ENCODE assay signal across 8 mouse cellular contexts in the genomic region with DNA sequence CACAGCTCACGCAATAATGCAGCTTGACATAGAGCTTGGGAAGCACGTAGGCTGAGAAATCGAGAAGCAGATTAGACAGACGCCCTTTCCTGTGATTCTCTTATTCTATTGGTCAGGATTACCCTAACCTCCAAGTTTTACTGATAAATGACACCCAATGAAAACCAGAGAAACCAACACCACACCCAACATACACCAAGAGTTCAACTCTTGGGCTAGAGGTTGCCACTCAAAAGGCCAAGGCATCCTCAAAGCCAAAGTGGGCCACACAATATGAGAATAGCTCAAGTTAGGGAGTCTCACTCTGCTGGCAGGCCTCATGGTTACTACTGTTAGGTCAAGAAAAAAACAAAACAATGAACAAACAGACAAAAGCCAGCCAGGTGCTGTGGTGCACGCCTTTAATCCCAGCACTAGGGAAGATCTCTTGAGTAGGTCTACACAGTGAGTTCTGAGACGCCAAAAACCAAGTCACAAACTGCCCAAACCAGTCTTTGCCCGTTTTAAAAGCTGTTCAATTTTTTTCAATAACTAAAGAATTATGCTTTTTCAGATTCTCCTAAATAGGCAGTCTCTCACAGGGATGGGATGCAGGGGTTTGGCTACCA. TPM values are rescaled to one million over a fixed set of nuclear protein-coding genes. Genes with fewer than 3 reads are reported as not detected.
A peak's percentile ranks its signal among the peaks of the same experiment; 100 is the strongest.
DNase-seq lines count a peak whose midpoint lies in the region; ATAC-seq and TF ChIP-seq lines count a peak whose summit lies in the region.

No protein-coding gene starts in this region.

- no peak for TF ChIP-seq CTCF in gastrocnemius, adult 2 months (IDR thresholded peaks at IDR 0.05)
- no peak for TF ChIP-seq CTCF in ES-Bruce4 (IDR thresholded peaks at IDR 0.05; ENCODE audit: low read depth, low read length)
- no peak for TF ChIP-seq CTCF in liver, embryonic 14.5 days (IDR thresholded peaks at IDR 0.05; ENCODE audit: low read depth)

- H3K4me1 ChIP-seq in ES-Bruce4 (ENCODE audit: control insufficient read depth, insufficient read depth, low read length): no peaks in the 10 kb centered on the region
- peaks cover 3% of the 10 kb centered on the region; the same call in 1 of the 2 replicates for H3K4me1 ChIP-seq in forebrain, embryonic 11.5 days (replicated peaks; ENCODE audit: control insufficient read depth, insufficient read depth, low read length)
- peaks cover 37 to 39% of the 10 kb centered on the region in 2 experiments for H3K4me1 ChIP-seq in liver, embryonic 14.5 days (replicated peaks; ENCODE audit: control insufficient read depth in 2 of 2, insufficient read depth in 2 of 2, low read length in 1 of 2)

- H3K27me3 ChIP-seq in ES-Bruce4 (ENCODE audit: control insufficient read depth, insufficient read depth, low read length, poor library complexity, severe bottlenecking): no peaks in the 10 kb centered on the region
- H3K27me3 ChIP-seq in forebrain, embryonic 11.5 days (ENCODE audit: control insufficient read depth, insufficient read depth, low read length): no peaks in the 10 kb centered on the region
- no peaks in the 10 kb centered on the region for H3K27me3 ChIP-seq in liver, embryonic 14.5 days (ENCODE audit: control insufficient read depth, insufficient read depth, low read length)

- no peak for DNase-seq in gastrocnemius, adult 2 months
- DNase-seq in gastrocnemius, postnatal 14 days: no peak
- DNase-seq in forebrain, embryonic 11.5 days (ENCODE audit: low spot score): no peak
- DNase-seq in liver, embryonic 14.5 days (ENCODE audit: low read depth in 3 of 3, low spot score in 3 of 3): peak; percentile 57 to 71 (median 68)
- DNase-seq in urinary bladder, postnatal 36 days (ENCODE audit: low spot score in 2 of 2): no peak
- DNase-seq in cerebellum, adult 18-20 months: no peak
- DNase-seq in gastrocnemius, postnatal 36 days: no peak

- 43% methylated on average over 7 of the region's 7 CpGs for WGBS in forebrain, embryonic 11.5 days
- 11% methylated on average over 7 of the region's 7 CpGs for WGBS in liver, embryonic 14.5 days (ENCODE audit: insufficient replicate concordance)

- peak overlapping the region; percentile 85 for H3K4me3 ChIP-seq in gastrocnemius, adult 2 months
- H3K4me3 ChIP-seq in ES-Bruce4 (ENCODE audit: low read depth, low read length): peak overlapping the region; percentile 83
- peak overlapping the region; percentile 68 for H3K4me3 ChIP-seq in forebrain, embryonic 11.5 days (ENCODE audit: low read depth, low read length)
- peak overlapping the region; percentile 89 to 91 for H3K4me3 ChIP-seq in liver, embryonic 14.5 days (ENCODE audit: insufficient read depth in 1 of 2, low read depth in 2 of 2, low read length in 2 of 2)

- TF ChIP-seq EP300 in ES-Bruce4 (IDR thresholded peaks at IDR 0.05; ENCODE audit: insufficient read depth, low read depth, low read length): no peak
- TF ChIP-seq EP300 in liver, embryonic 14.5 days (IDR thresholded peaks at IDR 0.05; ENCODE audit: low read depth): no peak

- TF ChIP-seq POLR2A in ES-Bruce4 (IDR thresholded peaks at IDR 0.05; ENCODE audit: insufficient read depth, low read length): no peak

- peak overlapping the region; percentile 88 for H3K4me2 ChIP-seq in forebrain, embryonic 11.5 days (ENCODE audit: low read depth, low read length, severe bottlenecking)
- peak overlapping the region; percentile 95 for H3K4me2 ChIP-seq in liver, embryonic 14.5 days (ENCODE audit: low read depth)

- no peak for ATAC-seq in forebrain, embryonic 11.5 days (replicated peaks; ENCODE audit: low FRiP score)
- peak; percentile 40 for ATAC-seq in liver, embryonic 14.5 days (ENCODE audit: insufficient read depth)

- no peaks in the 10 kb centered on the region for H3K9me3 ChIP-seq in ES-Bruce4 (replicated peaks; ENCODE audit: control insufficient read depth, insufficient read depth, low read length, poor library complexity, severe bottlenecking)
- no peaks in the 10 kb centered on the region for H3K9me3 ChIP-seq in forebrain, embryonic 11.5 days (ENCODE audit: control insufficient read depth, low read length)
- no peaks in the 10 kb centered on the region for H3K9me3 ChIP-seq in liver, embryonic 14.5 days (ENCODE audit: control insufficient read depth, low read length)

- H3K36me3 ChIP-seq in ES-Bruce4 (ENCODE audit: control insufficient read depth, insufficient read depth, low read length, poor library complexity, severe bottlenecking): peaks cover 23% of the 10 kb centered on the region
- H3K36me3 ChIP-seq in forebrain, embryonic 11.5 days (ENCODE audit: control insufficient read depth, insufficient read depth, low read length): peaks cover 17% of the 10 kb centered on the region
- H3K36me3 ChIP-seq in liver, embryonic 14.5 days (replicated peaks; ENCODE audit: control insufficient read depth, insufficient read depth, low read depth): peaks cover 25% of the 10 kb centered on the region

- peak overlapping the region; percentile 98 for H3K9ac ChIP-seq in ES-Bruce4 (ENCODE audit: low read depth, poor library complexity, severe bottlenecking)
- peak overlapping the region; percentile 97 for H3K9ac ChIP-seq in forebrain, embryonic 11.5 days (ENCODE audit: low read length)
- H3K9ac ChIP-seq in liver, embryonic 14.5 days (replicated peaks): peak overlapping the region; percentile 95

- intact Hi-C loops in gastrocnemius, adult 2 months (cut with DNase I): loop anchor here (5.0 to 10.0 kb wide), 2 partner anchors 47 to 179 kb away; partner anchors contain the start of genes Dnajc14, Suox and Tmem198b
- intact Hi-C loops in gastrocnemius, postnatal 14 days (cut with DNase I; ENCODE audit: low total_unique reads): no loop called here
- intact Hi-C loops in gastrocnemius, postnatal 36 days (cut with DNase I): no loop called here

- peak overlapping the region; percentile 99 for H3K27ac ChIP-seq in gastrocnemius, adult 2 months
- H3K27ac ChIP-seq in ES-Bruce4 (ENCODE audit: insufficient read depth, low read length): peak overlapping the region; percentile 13
- peak overlapping the region; percentile 39; the same call in 1 of the 2 replicates for H3K27ac ChIP-seq in forebrain, embryonic 11.5 days (ENCODE audit: low read depth, low read length)
- peak overlapping the region; percentile 81 for H3K27ac ChIP-seq in liver, embryonic 14.5 days

RNA-seq across cellular contexts. Expression of gene Rps26, which starts 1.2 kb away (rescaled TPM):
- total RNA-seq in gastrocnemius, adult 2 months (2021): 100 to 1,000 TPM; 299 to 383 TPM
- 100 to 1,000 TPM; 455 to 537 TPM for total RNA-seq in gastrocnemius, postnatal 14 days (2021)
- 1,832 and 1,959 TPM in 2 replicates for polyA plus RNA-seq in ES-Bruce4 (2011; ENCODE audit: insufficient read depth, insufficient read length, low read depth, missing spikeins)
- 576 and 629 TPM in 2 replicates for polyA plus RNA-seq in forebrain, embryonic 11.5 days (2014; fragmentation: Nextera tagmentation; extraction: Ambion mirVana)
- polyA plus RNA-seq in liver, embryonic 14.5 days (2012; rRNA removed): 867 and 921 TPM in 2 replicates
- polyA plus RNA-seq in liver, embryonic 14.5 days (2014; fragmentation: Nextera tagmentation; extraction: Ambion mirVana): 643 and 646 TPM in 2 replicates
- 100 to 1,000 TPM; 289 to 338 TPM for total RNA-seq in gastrocnemius, postnatal 36 days (2021)

RNA-seq across cellular contexts. Expression of gene Ikzf4, which starts 20.4 kb away (rescaled TPM):
- 1 to 10 TPM in 1 of 2 experiments, under 1 TPM in 1; 0.45 to 3.4 TPM for total RNA-seq in gastrocnemius, adult 2 months (2021)
- under 1 TPM; 0.25 to 0.58 TPM for total RNA-seq in gastrocnemius, postnatal 14 days (2021)
- 9.8 and 11.6 TPM in 2 replicates for polyA plus RNA-seq in ES-Bruce4 (2011; ENCODE audit: insufficient read depth, insufficient read length, low read depth, missing spikeins)
- 4.1 and 5.8 TPM in 2 replicates for polyA plus RNA-seq in forebrain, embryonic 11.5 days (2014; fragmentation: Nextera tagmentation; extraction: Ambion mirVana)
- polyA plus RNA-seq in liver, embryonic 14.5 days (2012; rRNA removed): 0.13 and 0.18 TPM in 2 replicates
- 0.05 TPM in 1 of 2 replicates, not detected in the other for polyA plus RNA-seq in liver, embryonic 14.5 days (2014; fragmentation: Nextera tagmentation; extraction: Ambion mirVana)
- under 1 TPM; 0.26 to 0.69 TPM for total RNA-seq in gastrocnemius, postnatal 36 days (2021)

RNA-seq across cellular contexts. Expression of gene Erbb3, which starts 35.9 kb away (rescaled TPM):
- total RNA-seq in gastrocnemius, adult 2 months (2021): 1 to 10 TPM; 1.6 to 2.6 TPM
- total RNA-seq in gastrocnemius, postnatal 14 days (2021): 1 to 10 TPM; 4.8 to 7.2 TPM
- 39.4 and 41.7 TPM in 2 replicates for polyA plus RNA-seq in ES-Bruce4 (2011; ENCODE audit: insufficient read depth, insufficient read length, low read depth, missing spikeins)
- polyA plus RNA-seq in forebrain, embryonic 11.5 days (2014; fragmentation: Nextera tagmentation; extraction: Ambion mirVana): 1.2 TPM in 2 replicates
- polyA plus RNA-seq in liver, embryonic 14.5 days (2012; rRNA removed): 1.3 and 1.4 TPM in 2 replicates
- 1.1 and 1.5 TPM in 2 replicates for polyA plus RNA-seq in liver, embryonic 14.5 days (2014; fragmentation: Nextera tagmentation; extraction: Ambion mirVana)
- 1 to 10 TPM; 2.1 to 4.6 TPM for total RNA-seq in gastrocnemius, postnatal 36 days (2021)

RNA-seq across cellular contexts. Expression of gene Suox, which starts 48.5 kb away (rescaled TPM):
- total RNA-seq in gastrocnemius, adult 2 months (2021): 10 to 100 TPM; 22.5 to 27.7 TPM
- total RNA-seq in gastrocnemius, postnatal 14 days (2021): 10 to 100 TPM; 11.8 to 12.8 TPM
- polyA plus RNA-seq in ES-Bruce4 (2011; ENCODE audit: insufficient read depth, insufficient read length, low read depth, missing spikeins): 14.3 and 14.4 TPM in 2 replicates
- polyA plus RNA-seq in forebrain, embryonic 11.5 days (2014; fragmentation: Nextera tagmentation; extraction: Ambion mirVana): 10.8 and 11.7 TPM in 2 replicates
- 8.1 and 8.6 TPM in 2 replicates for polyA plus RNA-seq in liver, embryonic 14.5 days (2012; rRNA removed)
- 7.6 and 9.9 TPM in 2 replicates for polyA plus RNA-seq in liver, embryonic 14.5 days (2014; fragmentation: Nextera tagmentation; extraction: Ambion mirVana)
- 10 to 100 TPM; 19.4 to 20.3 TPM for total RNA-seq in gastrocnemius, postnatal 36 days (2021)

RNA-seq across cellular contexts. Expression of gene Pa2g4, which starts 59.6 kb away (rescaled TPM):
- 10 to 100 TPM; 37.8 to 39.3 TPM for total RNA-seq in gastrocnemius, adult 2 months (2021)
- 10 to 100 TPM; 50.2 to 54.0 TPM for total RNA-seq in gastrocnemius, postnatal 14 days (2021)
- polyA plus RNA-seq in ES-Bruce4 (2011; ENCODE audit: insufficient read depth, insufficient read length, low read depth, missing spikeins): 366 and 396 TPM in 2 replicates
- polyA plus RNA-seq in forebrain, embryonic 11.5 days (2014; fragmentation: Nextera tagmentation; extraction: Ambion mirVana): 249 and 269 TPM in 2 replicates
- 57.6 and 113 TPM in 2 replicates for polyA plus RNA-seq in liver, embryonic 14.5 days (2012; rRNA removed)
- polyA plus RNA-seq in liver, embryonic 14.5 days (2014; fragmentation: Nextera tagmentation; extraction: Ambion mirVana): 163 and 172 TPM in 2 replicates
- 10 to 100 TPM; 32.8 to 39.0 TPM for total RNA-seq in gastrocnemius, postnatal 36 days (2021)

Comparison
In these comparisons a context has a peak if more than half of its experiments do, and no peak if none do; other contexts are left out.
1. DNase-seq: peak in liver, embryonic 14.5 days (3 of 3); none in gastrocnemius, adult 2 months (single experiment), gastrocnemius, postnatal 14 days (single experiment), forebrain, embryonic 11.5 days (single experiment), urinary bladder, postnatal 36 days (0 of 2), cerebellum, adult 18-20 months (0 of 2) and gastrocnemius, postnatal 36 days (0 of 2).
2. H3K27ac ChIP-seq: peak in every context shown above with its lines; median percentile 99 in gastrocnemius, adult 2 months; 81 in liver, embryonic 14.5 days; 39 in forebrain, embryonic 11.5 days; 13 in ES-Bruce4.
3. Peak in every context shown above with its lines, with median percentiles within 50 percentile points of each other: H3K4me3 ChIP-seq and H3K9ac ChIP-seq.